Mouse (Mus musculus): ENCODE measurements around the gene Dcaf15. TPM values are rescaled to one million over a fixed set of nuclear protein-coding genes. Genes with fewer than 3 reads are reported as not detected.

Dcaf15 gene
- 10 to 100 TPM; 16.7 to 20.9 TPM for total RNA-seq (2021)

DNA sequence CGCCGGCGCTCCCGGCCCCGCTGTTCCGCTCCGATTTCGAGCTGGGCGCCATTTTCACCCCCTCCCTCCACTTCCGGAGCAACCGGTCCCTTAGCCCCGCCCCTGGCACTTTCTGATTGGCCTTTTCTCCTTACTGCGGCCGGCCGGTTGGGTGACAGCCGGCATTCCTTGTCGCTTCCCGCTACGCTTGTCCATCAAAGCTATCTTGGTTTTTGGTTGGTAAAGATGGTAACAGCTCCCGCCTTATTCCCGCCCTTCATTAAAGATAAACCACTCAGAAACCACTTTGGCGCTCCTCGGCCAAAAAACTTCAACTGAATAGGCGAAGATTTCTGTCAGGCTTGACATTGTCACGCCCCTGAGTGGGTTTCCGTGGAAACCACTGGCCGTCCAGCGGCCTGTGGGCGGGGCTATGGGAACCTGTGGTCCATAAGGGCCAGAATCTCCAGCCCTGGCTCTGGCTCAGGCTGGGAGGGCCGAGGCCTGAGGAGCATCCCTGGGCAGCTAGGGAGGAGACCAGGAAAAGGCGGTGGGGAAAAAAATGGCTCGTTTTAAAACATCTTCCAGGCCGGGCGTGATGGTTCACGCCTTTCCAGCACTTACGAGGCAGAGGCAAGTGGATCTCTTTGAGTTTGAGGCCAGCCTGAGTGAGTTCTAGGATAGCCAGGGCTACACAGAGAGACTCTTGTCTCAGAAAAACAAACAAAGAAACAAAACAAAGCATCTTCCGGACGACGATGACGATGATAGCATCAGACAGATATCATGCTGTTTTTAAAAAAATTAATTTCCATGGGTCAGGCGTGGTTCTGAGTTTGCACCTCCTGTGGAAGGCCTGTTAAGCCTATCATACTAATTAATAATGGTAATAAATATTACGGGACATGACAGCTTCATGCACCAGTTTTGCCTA is at the start of gene Dcaf15:
Gene Dcaf15 (minus strand): TSS at position 72 of the 913 bp plus-strand sequence.
- peak; percentile 96 to 97 for DNase-seq

DNA sequence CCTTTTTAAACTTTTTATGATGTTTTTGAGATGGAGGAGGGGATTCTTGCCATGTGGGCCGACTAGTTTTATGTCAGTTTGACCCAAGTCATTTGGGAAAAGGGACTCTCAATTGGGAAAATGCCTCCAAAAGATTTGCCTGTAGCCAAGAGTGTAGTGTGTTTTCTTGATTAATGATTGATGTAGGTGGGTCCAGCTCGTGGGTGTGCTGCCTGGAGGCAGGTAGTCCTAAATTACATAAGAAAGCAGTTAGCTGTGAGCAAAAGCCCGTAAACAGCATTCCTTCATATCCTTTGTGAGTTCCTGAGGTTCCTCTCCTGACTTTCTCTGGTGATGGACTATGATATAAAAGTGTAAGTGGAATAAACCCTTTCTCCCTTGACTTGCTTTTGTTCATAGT is 44.6 kb upstream of the Dcaf15 start:
- no peak for DNase-seq

GRCm38 (mm10) chr8:84148531-84148850 is 43.9 kb upstream of the Dcaf15 start:
- DNase-seq: no peak

GRCm38 (mm10) chr8:84147769-84148530 is 43.4 kb upstream of the Dcaf15 start, which contains the start of the genes Cc2d1a and 4930432K21Rik:
Cc2d1a (minus strand) TSS chr8:84147936.
4930432K21Rik (plus strand) TSS chr8:84148025.
- peak; percentile 93 for DNase-seq

GRCm38 (mm10) chr8:84147324-84147766 is 42.8 kb upstream of the Dcaf15 start:
- no peak for DNase-seq

DNA sequence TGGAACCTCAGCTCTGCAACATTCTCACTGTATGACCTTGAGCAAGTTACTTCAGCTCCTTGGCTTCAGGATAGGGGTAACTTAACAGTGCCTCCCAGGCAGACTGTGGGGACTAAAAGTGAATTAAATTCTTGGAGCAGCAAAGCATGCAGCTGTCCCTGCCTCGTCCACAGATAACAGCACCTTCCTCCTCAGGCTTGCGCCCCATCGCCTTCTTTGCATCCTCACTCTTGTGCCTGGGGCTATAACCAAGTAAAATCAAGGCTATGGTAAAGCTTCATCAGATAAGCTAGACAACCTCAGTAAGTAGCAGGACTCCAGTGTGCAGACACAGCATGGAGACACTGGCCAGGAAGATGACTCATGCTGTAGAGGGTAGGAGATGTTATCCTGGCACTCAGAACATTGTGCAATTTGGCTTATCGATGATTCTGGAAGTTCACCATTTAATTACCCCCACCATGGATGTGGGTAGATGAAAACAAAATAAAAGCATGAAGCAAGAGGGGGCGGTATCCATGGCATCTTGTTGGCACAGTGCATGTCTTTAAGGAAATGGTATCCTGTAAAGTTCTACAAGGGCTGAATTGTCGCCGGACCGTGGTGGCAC is 40.2 kb upstream of the Dcaf15 start:
- DNase-seq: no peak

DNA sequence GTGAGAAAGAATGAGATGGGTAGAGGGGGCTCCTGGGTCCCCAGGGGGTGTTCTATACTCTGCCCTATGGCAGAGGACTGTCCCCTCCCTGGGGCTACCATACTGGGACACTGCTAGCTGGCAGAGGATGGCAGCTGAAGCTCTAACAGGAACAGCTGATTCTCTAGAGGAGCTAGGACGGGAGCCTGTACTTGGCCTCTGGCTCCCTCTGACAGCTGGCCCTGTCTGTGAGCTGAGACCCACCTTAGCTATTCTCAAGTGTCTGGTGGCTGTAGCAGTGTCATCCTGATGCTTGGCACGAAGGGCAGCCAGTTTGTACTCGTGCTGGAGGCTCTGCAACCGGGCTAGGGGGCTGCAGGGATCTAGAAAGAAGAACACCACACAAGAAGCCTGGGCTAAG is 36.3 kb upstream of the Dcaf15 start:
- no peak for DNase-seq

GRCm38 (mm10) chr8:84137848-84138247 is 33.3 kb upstream of the Dcaf15 start:
- DNase-seq: no peak

GRCm38 (mm10) chr8:84132225-84132624 is 27.7 kb upstream of the Dcaf15 start:
- DNase-seq: no peak

DNA sequence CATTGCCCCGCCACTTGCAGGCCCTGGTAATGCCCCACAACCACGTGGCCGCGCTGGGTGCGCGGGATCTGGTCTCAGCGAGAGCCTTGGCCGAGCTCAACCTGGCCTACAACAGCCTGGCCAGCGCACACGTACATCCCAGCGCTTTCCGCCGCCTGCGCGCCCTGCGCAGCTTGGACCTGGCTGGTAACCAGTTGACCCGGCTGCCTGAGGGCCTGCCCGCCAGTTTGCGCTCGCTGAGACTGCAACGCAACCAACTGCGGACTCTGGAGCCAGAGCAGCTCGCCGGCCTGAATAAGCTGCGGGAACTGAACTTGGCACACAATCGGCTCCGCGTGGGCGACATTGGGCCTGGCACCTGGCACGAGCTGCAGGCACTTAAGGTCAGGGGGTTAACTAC is 26.2 kb upstream of the Dcaf15 start:
- DNase-seq: no peak

DNA sequence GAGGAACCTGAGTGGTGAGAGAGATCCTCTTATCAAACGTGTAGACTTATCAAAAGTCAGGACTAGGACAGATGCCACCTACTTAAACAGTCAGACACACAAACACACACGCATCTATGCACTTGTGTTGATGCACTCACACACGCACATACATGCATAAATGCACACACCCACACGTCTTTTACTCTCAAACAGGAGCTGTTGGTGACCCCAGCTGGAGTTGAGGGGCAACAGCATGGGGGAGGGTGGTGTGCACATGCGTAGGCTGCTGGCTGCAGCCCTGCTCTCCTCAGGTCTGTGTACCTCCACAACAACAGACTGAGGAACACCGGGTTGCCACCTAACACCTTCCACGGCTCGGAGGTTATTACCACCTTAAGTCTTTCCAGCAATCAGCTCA is 23.7 kb upstream of the Dcaf15 start:
- DNase-seq: no peak

GRCm38 (mm10) chr8:84127202-84127901 is 22.8 kb upstream of the Dcaf15 start:
- no peak for DNase-seq

- no peak for DNase-seq
Observed at GRCm38 (mm10) chr8:84126742-84127141, 22.2 kb upstream of the Dcaf15 start.

DNA sequence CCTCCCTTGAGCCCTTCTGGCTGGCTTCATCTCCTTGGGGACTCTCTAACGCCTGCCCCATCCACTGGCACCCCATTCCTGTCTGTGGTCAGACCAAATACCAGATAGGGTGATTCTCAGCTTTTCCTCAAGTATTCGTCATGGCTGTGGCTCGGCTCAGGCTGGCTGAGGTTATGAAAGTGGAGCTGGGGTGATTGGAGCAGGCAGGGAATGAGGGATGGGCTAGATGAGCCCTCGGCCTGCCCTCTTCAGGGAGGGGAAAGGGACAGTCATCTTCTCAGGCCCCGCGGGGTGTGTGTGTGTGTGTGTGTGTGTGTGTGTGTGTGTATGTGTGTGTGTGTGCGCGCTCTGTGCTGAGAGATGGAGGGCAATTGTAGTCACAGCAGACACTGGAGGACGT is 21.1 kb upstream of the Dcaf15 start, which contains the start of gene Podnl1:
Gene Podnl1 (plus strand): TSS at position 334 of the 400 bp plus-strand sequence.
- DNase-seq: no peak

DNA sequence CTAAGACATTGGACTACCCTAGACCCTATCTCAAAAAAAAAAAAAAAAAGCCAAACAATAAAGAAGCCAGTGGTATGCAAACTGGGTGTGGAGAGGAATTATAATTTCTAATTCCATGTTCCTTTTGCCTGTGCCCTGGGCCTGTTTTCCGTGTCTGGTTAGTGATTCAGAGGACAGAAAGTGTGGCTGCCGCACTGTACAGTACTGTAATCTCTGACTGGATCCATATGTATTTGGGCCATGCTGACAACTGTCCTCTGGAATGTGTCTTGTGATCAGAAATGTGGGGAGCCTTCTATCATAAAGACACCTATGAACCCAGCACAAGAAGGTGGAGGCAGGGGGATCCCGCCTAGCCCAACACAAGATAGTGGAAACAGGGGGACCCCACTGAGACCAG is 17.6 kb upstream of the Dcaf15 start:
- no peak for DNase-seq

DNA sequence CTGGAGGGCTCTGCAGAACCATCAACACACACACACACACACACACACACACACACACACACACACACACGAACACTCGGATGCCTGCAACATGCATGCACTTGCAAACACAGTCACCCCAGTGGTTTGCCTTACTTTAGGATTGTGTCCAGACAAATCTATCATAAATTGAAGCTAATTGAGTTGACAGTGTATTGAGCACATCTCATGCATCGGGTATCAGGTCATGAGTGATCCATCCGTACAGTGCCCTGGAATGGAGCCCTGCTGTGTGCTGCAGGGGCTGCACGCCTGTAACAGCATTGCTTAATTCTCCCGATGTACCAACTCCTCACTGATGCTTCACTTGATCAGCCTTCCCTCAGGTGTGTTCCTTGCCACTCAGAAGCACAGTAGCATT is 11.1 kb upstream of the Dcaf15 start:
- DNase-seq: no peak

DNA sequence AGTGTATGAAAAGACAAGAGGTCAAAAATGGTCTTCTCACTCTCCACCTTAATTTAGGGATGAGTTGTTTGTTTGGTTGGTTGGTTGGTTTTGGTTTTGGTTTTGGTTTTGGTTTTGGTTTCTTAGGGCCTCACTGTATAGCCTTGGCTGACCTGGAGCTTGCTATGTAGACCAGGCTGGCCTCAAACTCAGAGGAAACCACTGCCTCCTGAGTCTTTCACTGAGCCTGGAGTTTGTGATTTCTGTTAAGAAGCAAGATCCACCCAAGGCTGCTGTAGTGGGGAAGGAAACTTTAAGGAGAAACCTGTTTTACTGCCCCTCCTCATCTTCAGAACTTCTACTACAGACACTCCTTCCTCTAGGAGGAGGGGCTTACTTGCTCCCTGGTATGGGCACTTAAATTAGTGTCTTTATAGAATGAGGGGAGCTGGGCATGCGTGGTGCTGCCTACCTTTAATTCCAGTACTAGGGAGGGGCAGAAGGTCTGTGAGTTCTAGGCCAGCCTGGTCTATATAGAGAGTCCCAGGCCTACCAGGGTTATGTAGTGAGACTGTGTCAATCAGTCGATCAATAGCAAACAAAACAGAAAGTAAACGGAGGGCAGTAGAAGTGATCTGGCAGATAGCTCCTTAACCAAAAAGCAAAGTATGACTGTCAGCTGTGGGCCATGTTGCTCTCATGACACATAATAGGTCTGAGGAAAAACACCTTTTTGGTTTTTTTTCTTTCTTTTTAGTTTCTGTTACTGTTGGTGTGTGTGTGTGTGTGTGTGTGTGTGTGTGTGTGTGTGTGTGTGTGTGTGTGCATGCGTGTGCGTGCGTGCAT is 1.9 kb upstream of the Dcaf15 start:
- no peak for DNase-seq

- no peak for DNase-seq
Observed at GRCm38 (mm10) chr8:84105676-84106075, 1.1 kb upstream of the Dcaf15 start.

DNA sequence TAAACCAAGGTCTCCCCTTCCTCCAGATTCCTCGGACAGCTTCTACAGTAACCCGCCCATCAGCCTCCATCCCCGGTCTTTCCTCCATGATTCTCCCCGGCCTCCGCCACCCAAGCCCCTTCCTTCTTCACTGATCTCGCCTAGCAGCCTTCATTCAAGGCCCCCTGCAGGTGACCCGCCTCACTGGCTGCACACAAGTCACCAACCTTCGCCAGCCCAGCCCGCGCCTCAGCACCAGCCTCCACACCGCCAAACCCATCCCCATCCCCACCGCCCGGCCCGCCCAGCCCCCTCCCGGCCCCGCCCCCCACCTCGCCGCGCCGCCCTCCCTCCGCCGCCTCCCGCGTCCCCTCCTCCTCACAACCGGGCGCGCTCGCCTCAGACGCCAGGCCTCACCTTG is 347 bp downstream of the Dcaf15 start:
- peak; percentile 44 to 56 for DNase-seq

GRCm38 (mm10) chr8:84103601-84104000 is 967 bp downstream of the Dcaf15 start:
- no peak for DNase-seq
